Mouse (Mus musculus): Measurements from ENCODE around the gene Trio. TPM values are rescaled to one million over a fixed set of nuclear protein-coding genes. Genes with fewer than 3 reads are reported as not detected.

The Trio gene
- total and polyA plus RNA-seq, 3 experiments, result 0.66 TPM; not detected in 2

DNA sequence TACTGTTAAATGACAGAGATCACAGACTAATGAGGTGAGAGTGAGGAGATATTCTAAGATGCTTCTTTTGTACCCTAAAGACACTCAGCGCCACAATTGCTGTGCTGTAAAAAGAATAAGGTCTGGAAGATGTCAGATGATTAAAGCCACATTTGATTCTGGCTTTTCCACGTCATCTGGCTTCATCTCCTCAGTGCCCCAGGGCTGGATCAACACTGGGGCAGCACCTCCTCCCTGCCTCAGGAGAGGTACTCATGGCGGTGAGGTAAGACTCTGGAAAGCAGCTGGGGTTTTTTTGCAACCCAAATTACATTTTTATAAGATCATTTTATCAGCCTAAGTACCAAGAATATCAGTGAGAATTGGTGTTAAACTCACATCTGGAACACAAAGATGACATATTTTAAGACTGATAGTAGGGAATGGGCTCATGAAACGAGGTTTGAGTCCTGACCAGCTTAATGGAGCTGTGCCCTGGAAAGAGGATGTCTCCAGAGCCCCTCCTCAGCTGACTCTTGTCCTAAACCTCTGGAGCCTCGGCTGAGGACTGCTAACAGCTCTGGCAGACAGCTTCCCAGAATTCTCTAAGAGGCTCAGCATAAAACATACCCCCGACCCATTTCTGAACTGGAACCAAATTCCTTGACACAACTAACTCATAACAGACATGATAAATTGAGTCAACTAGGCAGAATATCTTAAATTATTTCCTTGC is 210.8 kb downstream of the Trio start:
- DNase-seq (ENCODE audit: low spot score), result no peak
- Histone ChIP-seq H3K27me3 (ENCODE audit: insufficient read depth, low read length) (no peaks in the 10 kb centered on the region), H3K4me3 (ENCODE audit: low read depth, low read length) (no peak overlapping the region), H3K36me3 (replicated peaks) (no peaks in the 10 kb centered on the region), H3K4me1 (ENCODE audit: insufficient read depth, low read depth, low read length) (no peaks in the 10 kb centered on the region), H3K9me3 (replicated peaks) (peaks cover 23% of the 10 kb centered on the region)
- no peak for ATAC-seq (ENCODE audit: extremely low read depth, insufficient number of reproducible peaks, low FRiP score, poor library complexity, severe bottlenecking)
- TF ChIP-seq GATA1 (IDR thresholded peaks at IDR 0.05; ENCODE audit: borderline replicate concordance, low read length) (no peak), GATA2 (IDR thresholded peaks at IDR 0.05; ENCODE audit: borderline replicate concordance, low read depth, low read length) (no peak), POLR2AphosphoS5 (IDR thresholded peaks at IDR 0.05; ENCODE audit: insufficient replicate concordance, low read depth, low read length) (no peak), TAL1 (conservative IDR thresholded peaks at IDR 0.05; ENCODE audit: low read depth, low read length) (no peak), CTCF (IDR thresholded peaks at IDR 0.05; ENCODE audit: low read depth, low read length) (no peak)

DNA sequence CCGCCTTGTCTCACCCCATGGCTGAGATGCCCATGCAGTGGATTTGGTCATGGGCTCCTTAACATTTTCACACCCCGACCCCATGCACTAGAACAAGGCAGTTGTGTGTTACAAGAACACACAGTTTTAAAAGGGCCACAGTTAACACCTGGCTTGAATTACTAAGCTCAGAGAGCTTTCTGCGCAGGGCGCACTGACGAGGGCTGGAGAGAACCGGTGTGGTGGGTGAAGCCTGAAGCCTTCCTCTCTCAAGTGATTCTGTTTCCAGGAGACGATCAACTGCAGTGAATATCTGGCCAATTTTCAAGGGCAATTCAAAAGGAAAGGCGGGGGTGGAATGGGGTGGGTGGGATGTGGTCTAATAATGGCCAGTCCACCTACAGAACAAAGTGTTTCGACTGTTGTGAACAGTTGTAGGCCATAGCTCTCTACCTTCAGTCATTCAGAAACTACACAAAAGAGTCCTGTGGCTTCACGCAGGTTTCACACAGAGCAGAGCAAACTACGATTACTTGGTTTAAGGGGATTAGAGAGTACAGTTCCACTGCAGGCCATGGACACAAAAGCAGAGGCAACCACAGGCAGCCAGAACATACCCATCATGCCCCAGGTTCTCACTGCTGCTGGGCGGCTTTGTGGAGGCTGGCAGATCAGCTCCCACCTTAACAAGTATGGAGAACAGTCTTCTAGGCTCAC is 214.7 kb downstream of the Trio start:
- peaks cover 18% of the 10 kb centered on the region for H3K9me3 ChIP-seq (replicated peaks)
- H3K4me3 ChIP-seq (ENCODE audit: low read depth, low read length), result no peak overlapping the region
- no peaks in the 10 kb centered on the region for H3K36me3 ChIP-seq (replicated peaks)
- DNase-seq (ENCODE audit: low spot score), result no peak
- TF ChIP-seq POLR2AphosphoS5 (IDR thresholded peaks at IDR 0.05; ENCODE audit: insufficient replicate concordance, low read depth, low read length), result no peak
- TF ChIP-seq GATA2 (IDR thresholded peaks at IDR 0.05; ENCODE audit: borderline replicate concordance, low read depth, low read length), result no peak
- TF ChIP-seq CTCF (IDR thresholded peaks at IDR 0.05; ENCODE audit: low read depth, low read length), result no peak
- TF ChIP-seq TAL1 (conservative IDR thresholded peaks at IDR 0.05; ENCODE audit: low read depth, low read length), result no peak
- TF ChIP-seq GATA1 (IDR thresholded peaks at IDR 0.05; ENCODE audit: borderline replicate concordance, low read length), result no peak
- H3K27me3 ChIP-seq (ENCODE audit: insufficient read depth, low read length), result no peaks in the 10 kb centered on the region
- no peak for ATAC-seq (ENCODE audit: extremely low read depth, insufficient number of reproducible peaks, low FRiP score, poor library complexity, severe bottlenecking)
- no peaks in the 10 kb centered on the region for H3K4me1 ChIP-seq (ENCODE audit: insufficient read depth, low read depth, low read length)

DNA sequence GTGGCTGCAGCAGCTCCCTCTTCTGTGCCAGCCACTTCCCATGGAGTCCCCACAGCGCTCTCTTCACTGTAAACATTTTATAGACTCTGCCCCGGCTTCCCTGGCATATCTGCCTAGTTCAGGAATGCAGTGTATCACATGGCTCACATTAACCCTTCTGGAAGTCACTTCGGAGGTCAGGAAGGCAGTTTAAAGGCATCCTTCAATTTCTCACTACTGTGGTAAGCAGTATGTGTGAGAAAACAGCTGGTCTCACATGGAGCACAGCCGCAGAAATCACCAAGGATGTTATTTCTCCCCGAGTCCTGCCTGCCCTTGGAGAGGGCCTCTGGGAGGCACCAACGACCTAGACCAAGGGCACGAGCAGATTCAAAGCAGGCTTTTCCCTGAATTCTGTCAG is 215.4 kb downstream of the Trio start:
- no peaks in the 10 kb centered on the region for H3K27me3 ChIP-seq (ENCODE audit: insufficient read depth, low read length)
- peaks cover 24% of the 10 kb centered on the region for H3K9me3 ChIP-seq (replicated peaks)
- no peaks in the 10 kb centered on the region for H3K4me1 ChIP-seq (ENCODE audit: insufficient read depth, low read depth, low read length)
- no peak overlapping the region for H3K4me3 ChIP-seq (ENCODE audit: low read depth, low read length)
- ATAC-seq (ENCODE audit: extremely low read depth, insufficient number of reproducible peaks, low FRiP score, poor library complexity, severe bottlenecking), result no peak
- DNase-seq (ENCODE audit: low spot score), result no peak
- no peak for TF ChIP-seq GATA2 (IDR thresholded peaks at IDR 0.05; ENCODE audit: borderline replicate concordance, low read depth, low read length)
- no peak for TF ChIP-seq GATA1 (IDR thresholded peaks at IDR 0.05; ENCODE audit: borderline replicate concordance, low read length)
- no peak for TF ChIP-seq CTCF (IDR thresholded peaks at IDR 0.05; ENCODE audit: low read depth, low read length)
- no peaks in the 10 kb centered on the region for H3K36me3 ChIP-seq (replicated peaks)

DNA sequence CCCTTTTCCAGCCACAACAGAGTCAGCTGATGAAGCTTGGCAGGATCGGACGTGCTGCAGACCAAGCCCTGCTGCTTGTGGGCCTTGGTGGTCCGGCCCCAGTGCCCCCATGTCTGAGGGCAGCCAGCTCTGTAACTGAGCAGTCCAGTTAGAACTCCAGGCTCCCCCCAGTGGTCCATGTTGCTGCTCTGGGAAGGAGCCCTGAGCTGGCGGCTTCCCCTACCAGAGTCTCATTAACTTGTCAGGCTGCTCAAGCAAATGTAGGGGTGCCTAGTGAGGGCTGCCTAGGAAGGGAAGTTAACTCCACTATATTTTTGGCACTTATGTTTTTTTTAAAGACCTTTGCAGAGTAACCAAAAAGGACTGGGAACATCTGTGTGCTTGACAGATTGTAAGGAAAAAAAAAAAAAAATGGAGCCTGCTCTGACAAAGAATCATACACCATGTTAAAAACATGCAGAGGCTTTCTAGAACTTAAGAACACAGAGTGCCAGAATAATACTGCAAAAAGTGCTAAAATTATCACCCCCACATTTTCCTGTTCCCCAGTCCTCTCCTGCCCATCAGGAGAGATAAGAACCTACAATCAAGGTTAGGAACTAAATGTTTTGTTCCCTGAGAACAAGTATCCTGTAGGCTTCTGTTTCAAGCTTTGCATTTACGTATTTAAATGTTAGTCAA is 216.9 kb downstream of the Trio start:
- no peaks in the 10 kb centered on the region for H3K27me3 ChIP-seq (ENCODE audit: insufficient read depth, low read length)
- no peaks in the 10 kb centered on the region for H3K36me3 ChIP-seq (replicated peaks)
- no peak for TF ChIP-seq TAL1 (conservative IDR thresholded peaks at IDR 0.05; ENCODE audit: low read depth, low read length)
- TF ChIP-seq POLR2AphosphoS5 (IDR thresholded peaks at IDR 0.05; ENCODE audit: insufficient replicate concordance, low read depth, low read length), result no peak
- TF ChIP-seq CTCF (IDR thresholded peaks at IDR 0.05; ENCODE audit: low read depth, low read length), result no peak
- TF ChIP-seq GATA1 (IDR thresholded peaks at IDR 0.05; ENCODE audit: borderline replicate concordance, low read length), result no peak
- TF ChIP-seq GATA2 (IDR thresholded peaks at IDR 0.05; ENCODE audit: borderline replicate concordance, low read depth, low read length), result no peak
- H3K9me3 ChIP-seq (replicated peaks), result peaks cover 32% of the 10 kb centered on the region
- ATAC-seq (ENCODE audit: extremely low read depth, insufficient number of reproducible peaks, low FRiP score, poor library complexity, severe bottlenecking) (no peak), DNase-seq (ENCODE audit: low spot score) (no peak)
- H3K4me3 ChIP-seq (ENCODE audit: low read depth, low read length), result no peak overlapping the region
- H3K4me1 ChIP-seq (ENCODE audit: insufficient read depth, low read depth, low read length), result no peaks in the 10 kb centered on the region

DNA sequence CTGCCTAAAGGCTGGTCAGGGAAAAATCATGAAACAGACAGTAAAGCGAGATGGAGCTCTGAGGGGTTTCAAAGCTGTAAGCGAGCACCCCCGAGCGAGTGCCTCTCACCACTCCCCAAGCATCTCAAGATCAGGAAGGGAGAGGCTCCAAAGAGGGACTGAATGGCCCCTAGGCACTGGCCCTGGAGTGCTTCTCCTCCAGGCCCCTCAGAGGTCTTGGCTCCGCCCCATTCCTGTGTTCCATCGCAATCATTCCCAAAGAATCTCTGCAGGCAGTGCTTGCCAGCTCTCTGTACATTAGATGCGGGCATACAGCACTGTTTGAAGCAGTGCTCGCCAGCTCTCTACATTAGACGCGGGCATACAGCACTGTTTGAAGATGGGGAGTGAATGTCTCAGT is 219.4 kb downstream of the Trio start:
- no peaks in the 10 kb centered on the region for H3K27me3 ChIP-seq (ENCODE audit: insufficient read depth, low read length)
- no peaks in the 10 kb centered on the region for H3K36me3 ChIP-seq (replicated peaks)
- ATAC-seq (ENCODE audit: extremely low read depth, insufficient number of reproducible peaks, low FRiP score, poor library complexity, severe bottlenecking), result no peak
- no peak overlapping the region for H3K4me3 ChIP-seq (ENCODE audit: low read depth, low read length)
- no peak for TF ChIP-seq POLR2AphosphoS5 (IDR thresholded peaks at IDR 0.05; ENCODE audit: insufficient replicate concordance, low read depth, low read length)
- TF ChIP-seq GATA1 (IDR thresholded peaks at IDR 0.05; ENCODE audit: borderline replicate concordance, low read length), result no peak
- TF ChIP-seq TAL1 (conservative IDR thresholded peaks at IDR 0.05; ENCODE audit: low read depth, low read length), result no peak
- TF ChIP-seq CTCF (IDR thresholded peaks at IDR 0.05; ENCODE audit: low read depth, low read length), result no peak
- TF ChIP-seq GATA2 (IDR thresholded peaks at IDR 0.05; ENCODE audit: borderline replicate concordance, low read depth, low read length), result no peak
- DNase-seq (ENCODE audit: low spot score), result no peak
- no peaks in the 10 kb centered on the region for H3K4me1 ChIP-seq (ENCODE audit: insufficient read depth, low read depth, low read length)
- peaks cover 38% of the 10 kb centered on the region for H3K9me3 ChIP-seq (replicated peaks)

DNA sequence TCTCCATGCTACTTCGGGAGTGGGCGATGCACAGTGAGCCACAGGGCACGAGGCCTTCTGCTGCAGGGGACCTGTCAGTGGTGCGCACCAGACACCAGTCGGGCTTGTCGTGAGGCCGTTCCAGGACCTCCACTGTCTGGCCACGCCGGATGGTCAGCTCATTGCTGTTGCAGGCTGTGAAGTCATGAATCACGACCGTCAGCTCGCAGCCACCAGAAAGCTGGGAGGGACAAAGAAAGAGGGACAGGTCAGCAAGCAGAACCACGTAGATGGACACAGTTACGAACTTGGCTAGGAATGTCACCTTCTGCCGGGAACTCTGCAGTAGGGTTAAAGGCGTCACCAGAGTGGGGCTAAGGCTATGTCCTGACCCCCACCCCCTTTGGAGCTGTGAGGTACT is 220.0 kb downstream of the Trio start:
- H3K36me3 ChIP-seq (replicated peaks), result no peaks in the 10 kb centered on the region
- ATAC-seq (ENCODE audit: extremely low read depth, insufficient number of reproducible peaks, low FRiP score, poor library complexity, severe bottlenecking) (no peak), DNase-seq (ENCODE audit: low spot score) (no peak)
- no peaks in the 10 kb centered on the region for H3K4me1 ChIP-seq (ENCODE audit: insufficient read depth, low read depth, low read length)
- peaks cover 38% of the 10 kb centered on the region for H3K9me3 ChIP-seq (replicated peaks)
- no peak overlapping the region; the same call in 1 of the 2 replicates for H3K4me3 ChIP-seq (ENCODE audit: low read depth, low read length)
- TF ChIP-seq POLR2AphosphoS5 (IDR thresholded peaks at IDR 0.05; ENCODE audit: insufficient replicate concordance, low read depth, low read length) (no peak), GATA2 (IDR thresholded peaks at IDR 0.05; ENCODE audit: borderline replicate concordance, low read depth, low read length) (no peak)
- no peaks in the 10 kb centered on the region for H3K27me3 ChIP-seq (ENCODE audit: insufficient read depth, low read length)

Data from G1E (cell line).